Mouse (Mus musculus) heart, embryonic 11.5 days (tissue): ENCODE measurements around the gene Dpf3. TPM values are rescaled to one million over a fixed set of nuclear protein-coding genes. Genes with fewer than 3 reads are reported as not detected.

Experiments used
- ATAC-seq: fragments of 200-750 bp; cut with Nextera tagmentation; replicated peaks from 2 replicates; pipeline ENCODE4 v1.8.0; 2017; ENCODE audit warnings: moderate library complexity; ENCODE audit not compliant: insufficient number of reproducible peaks, low FRiP score, low TSS enrichment
- H3K27ac ChIP-seq: fragments of 300-500 bp; sonication (generic); 2 replicates; pipeline ENCODE4 v1.5.1; 2014; ENCODE audit warnings: mild to moderate bottlenecking, low read depth, low read length
- H3K27me3 ChIP-seq: fragments of 300-500 bp; sonication (generic); 2 replicates; pipeline ENCODE4 v1.6.1; 2014; ENCODE audit warnings: mild to moderate bottlenecking, low read length, mixed read lengths; ENCODE audit not compliant: control insufficient read depth, insufficient read depth
- H3K36me3 ChIP-seq: fragments of 300-500 bp; sonication (generic); 2 replicates; pipeline ENCODE4 v1.6.1; 2014; ENCODE audit warnings: mild to moderate bottlenecking, low read length, moderate library complexity, mixed read lengths; ENCODE audit not compliant: control insufficient read depth, insufficient read depth
- H3K4me1 ChIP-seq: fragments of 300-500 bp; sonication (generic); 2 replicates; pipeline ENCODE4 v1.6.1; 2014; ENCODE audit warnings: low read length; ENCODE audit not compliant: control insufficient read depth, insufficient read depth
- H3K4me2 ChIP-seq: fragments of 300-500 bp; sonication (generic); 2 replicates; pipeline ENCODE4 v1.6.1; 2014; ENCODE audit warnings: mild to moderate bottlenecking, moderate library complexity
- H3K4me3 ChIP-seq: fragments of 300-500 bp; sonication (generic); 2 replicates; pipeline ENCODE4 v1.5.1; 2014; ENCODE audit warnings: low read depth, low read length
- H3K9ac ChIP-seq: fragments of 300-500 bp; sonication (generic); 2 replicates; pipeline ENCODE4 v1.6.1; 2014; ENCODE audit warnings: mild to moderate bottlenecking, low read depth, low read length, moderate library complexity
- H3K9me3 ChIP-seq: fragments of 300-500 bp; sonication (generic); replicated peaks from 2 replicates; pipeline ENCODE4 v1.6.1; 2016; ENCODE audit warnings: low read length; ENCODE audit not compliant: control insufficient read depth
- WGBS: fragments of 180-500 bp; shearing (Covaris S2); extraction: QIAGEN DNeasy Blood & Tissue Kit; methylation state at CpG from one replicate; pipeline ENCODE4 v1.1.7; 2014; ENCODE audit not compliant: insufficient replicate concordance; 5-methylcytosine and 5-hydroxymethylcytosine counted together
- polyA plus RNA-seq: library from polyadenylated mRNA; unstranded; fragments of >200 nt; fragmentation: Nextera tagmentation; extraction: Ambion mirVana; gene quantifications from 2 replicates; pipeline ENCODE4 v1.2.1, GENCODE M21; 2014

Gene Dpf3
- polyA plus RNA-seq, 1 experiment from 2014 or later, result 29.7 TPM

DNA sequence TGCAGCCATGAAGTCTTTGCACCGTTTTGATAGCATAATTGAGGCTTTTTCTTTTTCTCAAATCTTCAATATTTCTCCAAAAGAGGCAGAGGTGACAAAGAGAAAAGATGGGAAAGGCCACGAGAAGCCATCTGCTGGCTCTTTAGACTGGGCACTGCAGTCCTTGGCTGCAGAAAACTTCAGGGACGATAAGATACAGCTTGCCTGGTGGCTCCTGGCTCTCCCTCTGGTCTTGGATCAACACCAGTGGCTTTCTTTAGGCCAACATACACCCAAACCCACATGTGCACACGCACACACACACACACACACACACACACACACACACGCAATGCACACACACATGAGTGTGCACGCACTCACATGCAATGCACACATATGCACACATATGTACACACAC lies 278.7 kb downstream of the Dpf3 start:
- no peaks in the 10 kb centered on the region for H3K27me3 ChIP-seq
- H3K4me2 ChIP-seq, result no peak overlapping the region
- WGBS, result 60% methylated on average over 6 of the region's 6 CpGs
- ATAC-seq, result no peak
- H3K4me1 ChIP-seq, result peaks cover 58% of the 10 kb centered on the region
- H3K4me3 ChIP-seq, result no peak overlapping the region
- peak overlapping the region; percentile 77 for H3K27ac ChIP-seq
- no peaks in the 10 kb centered on the region for H3K9me3 ChIP-seq
- no peaks in the 10 kb centered on the region for H3K36me3 ChIP-seq
- H3K9ac ChIP-seq, result no peak overlapping the region

- Histone ChIP-seq H3K9ac (no peak overlapping the region), H3K36me3 (no peaks in the 10 kb centered on the region), H3K27me3 (no peaks in the 10 kb centered on the region), H3K9me3 (no peaks in the 10 kb centered on the region), H3K4me2 (no peak overlapping the region), H3K27ac (no peak overlapping the region), H3K4me1 (peaks cover 54% of the 10 kb centered on the region), H3K4me3 (no peak overlapping the region)
- ATAC-seq, result no peak
- 59% methylated on average over 8 of the region's 8 CpGs for WGBS
Measured at GRCm38 (mm10) chr12:83208011-83208410, 279.5 kb downstream of the Dpf3 start.

- Histone ChIP-seq H3K9ac (no peak overlapping the region), H3K27me3 (no peaks in the 10 kb centered on the region), H3K4me3 (no peak overlapping the region), H3K9me3 (no peaks in the 10 kb centered on the region), H3K4me2 (no peak overlapping the region), H3K36me3 (no peaks in the 10 kb centered on the region), H3K4me1 (peaks cover 53% of the 10 kb centered on the region), H3K27ac (no peak overlapping the region)
- ATAC-seq, result no peak
- WGBS, result 68% methylated on average over 5 of the region's 5 CpGs
Measured at GRCm38 (mm10) chr12:83207481-83207880, 280.0 kb downstream of the Dpf3 start.

GRCm38 (mm10) chr12:83206866-83207265 lies 280.6 kb downstream of the Dpf3 start:
- no peak for ATAC-seq
- Histone ChIP-seq H3K4me1 (peaks cover 56% of the 10 kb centered on the region), H3K4me3 (no peak overlapping the region)

DNA sequence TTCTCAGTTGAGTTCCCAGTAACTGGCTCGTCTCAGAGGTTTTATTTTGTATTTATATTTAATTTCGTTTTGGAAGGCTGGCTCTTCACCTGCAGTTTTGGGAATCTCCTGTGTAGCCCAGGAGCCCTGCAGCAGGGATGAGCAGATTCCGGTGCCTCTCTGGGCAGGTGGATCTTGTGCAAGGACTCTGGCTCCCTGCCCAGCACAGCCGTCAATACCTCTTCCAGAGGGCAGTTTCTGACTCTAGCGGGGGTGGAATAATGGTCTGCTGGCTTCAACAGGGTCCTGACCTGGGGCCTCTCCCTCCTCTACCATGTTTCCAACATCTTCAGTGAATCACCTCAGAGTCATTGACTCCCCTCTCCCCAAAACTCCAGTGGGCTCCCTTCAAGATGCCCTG lies 283.2 kb downstream of the Dpf3 start:
- WGBS, result 60% methylated on average over 5 of the region's 5 CpGs
- Histone ChIP-seq H3K36me3 (no peaks in the 10 kb centered on the region), H3K4me2 (no peak overlapping the region), H3K9ac (no peak overlapping the region), H3K27ac (no peak overlapping the region), H3K9me3 (no peaks in the 10 kb centered on the region), H3K4me3 (no peak overlapping the region), H3K27me3 (no peaks in the 10 kb centered on the region), H3K4me1 (peaks cover 44% of the 10 kb centered on the region)
- ATAC-seq, result no peak

More at GRCm38 (mm10) chr12:83206866-83207265, 280.6 kb downstream of the Dpf3 start:
- Histone ChIP-seq H3K4me2 (no peak overlapping the region), H3K36me3 (no peaks in the 10 kb centered on the region), H3K27ac (no peak overlapping the region), H3K9ac (0 out of 2 replicates have a peak overlapping the region, but pooled peaks have one; percentile 3), H3K27me3 (no peaks in the 10 kb centered on the region), H3K9me3 (no peaks in the 10 kb centered on the region)
- WGBS, result 46% methylated on average over 6 of the region's 6 CpGs

- Histone ChIP-seq H3K4me1 (peaks cover 23% of the 10 kb centered on the region), H3K27ac (no peak overlapping the region), H3K9ac (no peak overlapping the region), H3K4me2 (no peak overlapping the region), H3K36me3 (no peaks in the 10 kb centered on the region), H3K4me3 (no peak overlapping the region), H3K27me3 (no peaks in the 10 kb centered on the region), H3K9me3 (no peaks in the 10 kb centered on the region)
- no peak for ATAC-seq
- WGBS, result 31% methylated on average over 3 of the region's 3 CpGs
Measured at GRCm38 (mm10) chr12:83201674-83202073, 285.8 kb downstream of the Dpf3 start.

DNA sequence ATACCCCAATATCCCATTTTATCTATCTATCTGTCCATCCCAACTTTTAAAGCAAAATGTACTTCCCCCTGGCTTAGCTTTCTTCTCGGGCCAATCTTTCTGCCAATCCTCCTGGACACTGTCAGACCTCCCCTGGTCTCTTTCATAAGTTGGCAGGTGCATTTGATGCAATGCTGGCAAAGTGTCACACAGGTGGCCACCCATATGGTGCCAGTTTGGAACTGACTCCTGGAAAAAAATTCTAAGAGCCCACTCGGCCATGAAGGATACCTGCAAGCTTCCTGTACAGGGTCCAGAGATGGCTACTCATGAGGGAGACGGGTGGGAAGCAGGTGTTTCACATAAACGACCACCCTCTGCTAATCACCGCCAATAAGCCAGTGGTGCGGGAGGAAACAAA lies 307.0 kb downstream of the Dpf3 start:
- no peak overlapping the region for H3K4me2 ChIP-seq
- no peak overlapping the region for H3K27ac ChIP-seq
- H3K9ac ChIP-seq, result no peak overlapping the region
- H3K4me3 ChIP-seq, result no peak overlapping the region
- WGBS, result 74% methylated on average over 6 of the region's 6 CpGs
- no peaks in the 10 kb centered on the region for H3K27me3 ChIP-seq
- H3K36me3 ChIP-seq, result no peaks in the 10 kb centered on the region
- H3K9me3 ChIP-seq, result no peaks in the 10 kb centered on the region
- no peaks in the 10 kb centered on the region for H3K4me1 ChIP-seq
- no peak for ATAC-seq

DNA sequence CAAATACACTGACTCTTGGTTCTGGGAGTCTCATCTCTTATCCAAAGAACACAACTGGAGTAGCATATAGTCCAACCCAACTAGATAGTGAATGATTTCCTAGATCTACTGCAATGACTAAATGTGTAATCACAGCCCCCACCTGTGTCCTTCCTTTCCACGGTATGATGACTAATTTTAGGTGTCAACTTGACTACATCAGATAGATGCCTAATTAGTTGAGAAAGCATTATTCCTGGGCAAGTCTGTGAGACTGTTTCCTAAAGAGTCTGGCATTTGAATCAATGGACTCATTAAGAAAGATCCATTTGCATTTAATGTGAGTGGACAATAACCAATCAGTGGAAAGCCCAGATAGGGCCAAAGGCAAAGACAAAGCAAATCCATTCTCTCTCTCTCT lies 307.7 kb downstream of the Dpf3 start:
- Histone ChIP-seq H3K4me3 (no peak overlapping the region), H3K27ac (no peak overlapping the region), H3K27me3 (no peaks in the 10 kb centered on the region), H3K4me2 (no peak overlapping the region), H3K4me1 (no peaks in the 10 kb centered on the region), H3K9ac (no peak overlapping the region), H3K36me3 (no peaks in the 10 kb centered on the region), H3K9me3 (no peaks in the 10 kb centered on the region)
- no peak for ATAC-seq
- WGBS, result 74% methylated on average over 1 of the region's 1 CpGs

DNA sequence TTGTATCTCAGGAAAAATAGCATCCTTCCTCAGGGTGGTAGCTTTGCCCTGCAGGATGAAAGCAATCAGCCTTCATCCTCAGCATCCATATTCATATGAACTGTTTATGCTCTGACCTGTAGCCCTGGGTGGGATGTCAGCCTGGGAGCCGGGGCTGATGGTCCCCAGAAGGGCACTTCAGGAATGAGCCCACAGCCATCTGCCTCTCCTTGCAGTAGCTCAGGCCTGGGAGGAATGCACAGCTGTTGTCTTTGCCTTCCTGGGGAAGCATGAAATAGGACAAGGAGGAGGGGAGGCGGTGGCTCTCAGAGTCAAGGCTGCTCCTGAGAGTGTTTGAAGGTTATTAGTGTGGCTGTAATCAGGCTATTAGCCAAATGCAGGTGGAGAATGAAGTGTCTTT lies 308.7 kb downstream of the Dpf3 start:
- Histone ChIP-seq H3K4me1 (no peaks in the 10 kb centered on the region), H3K9ac (no peak overlapping the region), H3K4me2 (no peak overlapping the region), H3K4me3 (no peak overlapping the region), H3K27me3 (no peaks in the 10 kb centered on the region), H3K36me3 (no peaks in the 10 kb centered on the region), H3K27ac (no peak overlapping the region), H3K9me3 (no peaks in the 10 kb centered on the region)
- no peak for ATAC-seq
- 68% methylated on average over 2 of the region's 2 CpGs for WGBS
